Mouse (Mus musculus): ENCODE measurements around the gene Ndufb6. TPM values are rescaled to one million over a fixed set of nuclear protein-coding genes. Genes with fewer than 3 reads are reported as not detected.
A peak's percentile ranks its signal among the peaks of the same experiment; 100 is the strongest.

The Ndufb6 gene
- total and polyA plus RNA-seq, 3 experiments = 55.2 to 335 (median 173) TPM

DNA sequence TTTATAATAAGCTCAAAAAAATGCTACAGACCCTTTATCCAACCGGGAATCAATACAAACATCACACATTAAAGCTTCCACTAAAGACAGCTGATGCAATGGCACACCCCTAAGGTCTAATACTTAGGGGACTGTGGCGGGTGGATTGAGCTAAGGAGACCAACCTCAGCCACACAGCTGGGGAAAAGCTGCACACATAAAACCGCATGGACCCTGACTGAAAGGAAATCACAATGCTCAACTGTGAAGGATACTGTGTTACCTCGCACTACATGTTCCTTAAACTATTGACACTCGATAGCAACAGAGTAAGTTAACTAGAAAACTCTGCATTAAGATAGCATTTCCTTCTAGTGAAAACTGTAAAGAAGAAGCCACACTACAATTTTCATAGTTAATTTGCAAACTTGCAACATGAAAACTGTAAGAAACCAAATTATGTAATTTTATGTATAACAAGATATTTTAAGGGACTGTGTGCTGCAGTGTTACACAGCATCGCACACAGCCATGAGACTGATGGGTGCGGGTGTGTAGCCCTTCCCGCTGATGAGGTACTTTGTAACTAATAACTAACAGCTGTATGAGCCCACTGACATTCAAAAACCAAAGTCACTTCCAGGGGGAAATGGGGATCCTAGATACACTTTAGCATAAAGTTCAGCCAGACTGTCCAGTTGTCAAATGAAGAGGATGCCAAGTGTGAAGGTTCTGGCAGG is 24.7 kb downstream of the Ndufb6 start:
- DNase-seq = no peak

DNA sequence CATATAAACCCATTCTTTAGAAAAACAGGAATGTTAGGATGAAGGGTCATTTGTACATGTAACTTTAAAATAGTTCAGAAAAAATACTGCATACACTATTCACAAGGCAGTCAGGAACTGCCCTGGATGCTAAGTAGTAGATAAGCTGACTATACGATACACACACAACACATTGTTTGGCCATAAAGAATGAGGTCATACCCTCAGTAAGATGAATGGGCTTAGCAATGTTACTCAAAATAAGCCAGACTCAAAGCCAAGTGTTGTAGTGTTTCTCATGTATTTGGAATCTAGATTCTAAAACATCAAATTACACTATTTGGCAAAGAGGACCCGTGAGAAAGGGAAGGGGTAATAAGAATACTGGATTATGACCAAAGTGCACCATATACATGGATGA is 25.5 kb downstream of the Ndufb6 start:
- no peak for DNase-seq

DNA sequence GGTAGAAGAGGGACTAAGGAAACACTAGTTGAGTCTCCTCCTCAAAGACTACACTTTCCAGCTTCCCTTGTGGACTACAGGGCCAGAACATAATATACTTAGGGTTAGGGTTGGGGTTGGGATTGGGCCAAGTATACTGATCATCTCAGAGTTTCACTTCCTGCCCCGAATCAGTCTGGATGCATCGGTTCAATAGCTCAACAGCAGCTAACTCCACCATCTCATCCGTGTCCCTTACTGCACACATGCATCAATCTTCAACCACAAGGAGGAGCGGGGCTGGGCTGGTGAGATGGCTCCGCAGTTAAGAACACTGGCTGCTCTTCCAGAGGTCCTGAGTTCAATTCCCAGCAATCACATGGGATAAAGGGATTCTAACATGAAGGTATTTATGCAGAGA is 28.2 kb downstream of the Ndufb6 start:
- no peak for DNase-seq

DNA sequence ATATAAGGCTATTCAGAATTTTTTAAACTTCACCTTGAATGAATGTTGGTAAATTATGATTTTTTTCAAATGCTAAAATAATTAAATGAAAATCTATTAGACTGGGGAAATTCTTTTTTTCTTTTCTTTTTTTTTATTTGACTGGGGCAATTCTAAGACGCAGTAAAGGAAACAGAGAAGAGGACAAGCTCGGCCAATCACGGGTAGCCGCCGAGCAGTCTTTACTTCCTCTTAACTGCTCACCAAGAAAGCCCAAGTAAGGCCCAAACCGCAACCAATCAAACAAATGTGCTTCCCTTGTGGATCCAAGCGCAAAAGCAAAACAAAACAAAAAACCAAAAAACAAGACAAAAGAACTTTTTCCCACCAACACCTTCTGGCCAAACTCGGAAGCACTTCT is 35.2 kb downstream of the Ndufb6 start:
- DNase-seq = no peak

DNA sequence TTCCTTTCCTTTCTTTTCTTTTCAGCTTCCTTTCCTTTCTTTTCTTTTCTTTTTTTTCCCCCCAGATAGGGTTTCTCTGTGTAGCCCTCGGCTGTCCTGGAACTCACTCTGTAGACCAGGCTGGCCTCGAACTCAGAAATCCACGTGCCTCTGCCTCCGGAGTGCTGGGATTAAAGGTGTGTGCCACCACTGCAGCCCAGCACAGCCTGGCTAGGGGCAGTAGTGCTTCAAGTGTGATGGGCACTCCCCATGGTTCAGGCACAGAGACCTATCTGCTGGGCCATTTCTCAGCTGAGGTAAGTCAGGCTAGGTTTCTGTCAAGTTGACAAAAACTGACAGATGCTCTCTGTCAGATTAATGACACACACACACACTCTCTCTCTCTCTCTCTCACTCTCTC is 36.2 kb downstream of the Ndufb6 start:
- DNase-seq = no peak

DNA sequence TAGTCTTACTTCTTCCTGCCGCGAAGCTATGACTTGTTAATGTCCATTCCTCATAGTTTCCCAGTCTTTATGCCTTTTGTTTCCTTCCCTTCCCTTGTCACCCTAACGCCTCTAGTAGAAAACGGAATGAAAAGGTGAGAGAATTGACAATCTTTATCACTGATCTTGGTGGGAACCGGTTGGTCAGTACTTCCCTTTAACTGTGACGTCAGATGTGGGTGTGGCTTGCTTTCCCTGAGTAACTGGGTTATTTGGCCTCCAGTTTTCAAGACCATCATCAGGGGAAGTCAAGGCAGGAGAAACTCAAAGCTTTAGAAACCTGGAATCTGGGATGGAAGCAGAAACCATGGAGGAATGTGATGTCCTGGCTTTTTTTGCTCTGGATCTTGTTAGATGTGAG is 37.3 kb downstream of the Ndufb6 start:
- no peak for DNase-seq

DNA sequence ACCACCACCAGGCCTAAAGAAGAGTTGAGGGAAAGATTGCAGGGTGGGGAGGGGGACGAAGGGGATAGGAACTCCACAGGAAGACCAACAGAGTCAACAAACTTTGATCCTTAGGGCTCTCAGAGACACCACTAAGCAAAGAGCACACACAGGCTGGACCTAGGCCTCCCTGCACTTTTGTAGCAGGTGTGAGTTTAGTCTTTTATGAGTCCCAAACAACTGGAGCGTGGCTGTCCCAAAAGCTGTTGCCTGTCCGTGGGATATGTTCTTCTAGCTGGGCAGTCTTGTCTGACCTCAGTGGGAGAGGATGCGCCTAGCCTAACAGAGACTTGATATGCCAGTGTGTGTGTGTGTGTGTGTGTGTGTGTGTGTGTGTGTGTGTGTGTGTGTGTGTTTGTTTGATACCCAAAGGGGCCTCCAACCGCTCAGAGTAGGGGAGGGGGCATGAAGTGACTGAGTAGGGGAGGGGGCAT is 38.9 kb downstream of the Ndufb6 start:
- peak; percentile 10 for DNase-seq

DNA sequence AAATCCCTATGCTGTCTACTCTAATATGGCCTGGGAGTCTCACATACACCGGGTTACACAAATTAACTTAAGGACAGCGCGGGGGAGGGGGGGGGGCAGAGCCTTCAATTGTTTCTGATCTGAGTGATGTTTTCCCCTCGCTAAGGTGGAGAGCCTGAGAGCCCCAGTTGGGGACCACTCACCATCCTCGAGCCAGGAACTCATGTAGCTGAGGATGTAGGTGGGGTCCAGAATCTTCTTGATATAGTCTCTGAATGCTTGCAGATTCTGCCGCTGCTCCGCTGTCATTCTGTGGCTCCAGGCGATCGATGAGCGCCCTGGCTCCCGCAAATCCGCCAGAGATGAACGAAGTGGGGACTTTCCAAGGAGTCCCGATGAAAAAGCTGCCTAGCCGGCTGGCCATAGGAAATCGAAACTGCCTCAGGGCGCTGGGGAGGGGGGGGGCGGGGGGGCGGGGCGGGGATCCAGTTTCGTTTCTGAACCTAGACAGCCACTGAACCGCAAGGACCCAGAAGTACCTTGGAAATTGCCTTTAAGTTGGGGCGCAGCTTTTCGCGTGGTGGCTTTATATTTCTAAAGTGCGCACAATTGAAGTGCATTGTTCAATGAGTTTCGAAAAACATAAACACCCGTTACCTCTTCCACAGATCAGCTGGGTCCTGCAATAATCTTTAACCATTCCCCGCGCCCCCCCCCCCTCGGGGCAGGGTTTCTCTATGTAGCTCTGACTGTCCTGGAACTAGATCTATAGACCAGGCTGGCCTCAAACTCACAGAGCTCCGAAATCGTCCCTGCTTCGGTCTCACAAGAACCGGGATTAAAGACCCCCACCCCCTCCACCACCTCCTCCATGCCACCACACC is 39.6 kb downstream of the Ndufb6 start, which contains the start of gene Ddx58:
TSS of gene Ddx58 (minus strand) at position 420 of the 863 bp plus-strand sequence.
- peak; percentile 63 for DNase-seq

DNA sequence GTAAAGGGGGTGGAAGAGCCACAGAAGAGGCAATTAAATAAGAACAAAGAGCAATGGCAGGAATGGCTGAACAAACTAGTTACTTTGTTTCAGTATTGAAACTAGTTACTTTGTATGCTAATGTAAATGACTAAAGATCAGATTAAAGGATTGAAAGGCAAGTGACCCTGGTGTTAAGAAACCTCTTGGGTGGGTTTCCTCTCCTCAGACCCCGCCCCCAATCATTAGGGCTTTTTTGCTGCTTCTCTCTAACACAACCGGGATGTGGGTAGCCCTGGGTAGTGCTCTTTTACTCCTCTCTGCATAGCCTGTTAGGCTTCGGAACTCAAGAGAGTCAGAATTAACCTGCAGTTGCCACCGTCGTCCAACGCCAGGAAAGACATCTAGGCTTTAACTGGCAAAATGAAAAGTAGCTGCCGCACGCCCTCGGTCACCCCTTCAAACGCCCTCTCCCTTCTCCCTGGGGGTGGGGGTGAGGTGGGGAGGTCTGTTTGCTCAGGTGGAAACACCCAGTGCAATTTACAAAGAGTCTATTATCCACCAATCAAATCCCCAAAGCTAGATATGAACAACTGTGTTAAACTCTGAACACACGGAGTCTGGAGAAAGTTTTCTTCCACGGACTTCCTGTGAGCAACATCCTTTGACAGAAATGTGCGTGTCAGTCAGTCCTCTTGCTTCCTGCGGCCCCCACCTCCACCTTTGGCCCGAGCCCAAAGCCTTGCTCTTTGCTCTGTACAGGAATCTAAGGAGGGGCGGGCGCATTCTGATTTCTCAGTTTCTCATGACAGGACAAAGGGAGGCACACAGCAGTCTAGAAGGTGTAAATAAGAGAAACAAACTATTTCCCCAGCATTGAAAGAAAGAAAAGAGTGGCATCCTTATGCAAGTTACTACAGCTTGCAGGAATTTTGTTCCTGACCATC is 40.5 kb downstream of the Ndufb6 start:
- DNase-seq = peak; percentile 87

DNA sequence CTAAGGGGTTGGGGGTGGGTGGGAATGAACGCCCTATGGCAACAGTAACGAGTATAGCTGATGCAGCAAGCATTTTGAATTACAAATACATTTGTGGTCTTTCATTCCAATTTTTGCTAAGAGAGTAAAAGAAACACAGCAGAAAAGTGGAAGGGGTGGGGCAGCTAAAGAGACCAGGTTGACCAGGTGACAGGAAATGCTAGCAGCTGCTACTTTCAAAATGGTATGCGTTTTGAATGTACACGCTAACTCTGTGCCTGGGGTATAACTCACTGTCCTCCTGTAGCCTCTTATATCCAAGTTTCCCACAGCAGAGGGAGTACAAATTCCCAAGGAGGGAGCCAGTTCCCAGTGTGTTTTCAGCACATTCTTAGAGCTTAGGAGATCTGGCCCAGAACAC is 42.4 kb downstream of the Ndufb6 start:
- DNase-seq = no peak

DNA sequence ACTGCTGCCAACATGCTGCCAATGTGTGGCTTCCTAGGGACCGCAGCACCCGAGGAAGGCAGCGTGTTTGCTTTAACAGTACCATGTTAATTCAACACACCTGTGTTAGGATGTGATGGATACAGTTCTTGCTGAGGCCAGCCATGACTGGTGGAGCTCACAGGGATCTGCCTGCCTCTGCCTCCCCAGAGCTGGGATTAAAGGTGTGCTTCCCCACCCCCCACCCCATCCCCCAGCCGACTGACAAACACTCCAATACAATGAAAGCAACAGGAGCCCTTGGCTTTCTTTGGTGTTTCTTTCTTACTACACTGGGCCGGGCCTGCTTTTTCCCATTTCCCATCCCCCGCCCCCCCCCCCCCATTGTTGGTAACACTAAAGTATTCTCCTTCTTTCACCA is 45.0 kb downstream of the Ndufb6 start:
- no peak for DNase-seq

DNA sequence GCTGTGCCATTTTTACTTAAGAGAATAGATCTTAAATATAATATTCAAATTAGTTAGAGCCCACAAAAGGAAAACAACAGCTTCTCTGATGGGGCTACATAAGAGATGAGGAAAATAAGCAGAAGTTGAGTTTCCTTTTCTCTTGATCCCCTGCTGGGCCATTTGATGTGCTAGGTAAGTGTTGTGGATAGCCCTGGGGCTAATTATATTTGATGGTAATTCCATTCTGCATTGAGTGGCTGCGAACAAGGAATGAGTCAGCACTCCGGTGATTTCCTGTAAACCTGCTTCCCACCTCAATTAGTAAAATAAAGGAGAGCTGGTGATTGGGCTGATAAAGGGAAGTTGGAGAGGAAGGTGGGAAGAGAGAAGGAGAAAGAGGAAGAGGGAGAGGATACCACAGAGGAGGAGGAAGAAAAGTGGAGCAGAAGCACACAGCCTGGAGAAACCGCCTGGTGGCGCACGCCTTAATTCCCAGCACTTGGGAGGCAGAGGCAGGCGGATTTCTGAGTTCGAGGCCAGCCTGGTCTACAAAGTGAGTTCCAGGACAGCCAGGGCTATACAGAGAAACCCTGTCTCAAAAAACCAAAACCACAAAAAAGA is 46.1 kb downstream of the Ndufb6 start:
- no peak for DNase-seq

DNA sequence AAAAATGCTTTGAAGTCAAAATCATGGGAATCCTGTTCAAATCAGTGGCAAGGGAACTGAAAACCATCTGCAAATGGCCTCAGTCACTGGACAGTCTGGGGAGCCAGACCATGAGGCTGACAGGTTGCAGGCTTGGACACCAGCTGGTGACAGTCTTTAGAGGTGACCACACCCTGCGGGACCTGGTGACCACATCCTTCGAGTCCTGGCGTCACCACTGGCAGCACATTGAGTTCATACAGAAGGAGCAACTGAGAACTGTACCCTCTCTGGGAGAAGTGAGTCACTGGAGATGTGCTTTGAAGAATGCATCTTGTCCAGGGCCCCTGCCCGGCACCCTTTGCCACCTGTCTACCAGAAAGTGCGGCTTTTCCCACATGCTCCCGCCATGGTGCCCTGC is 49.5 kb downstream of the Ndufb6 start:
- DNase-seq = no peak

DNA sequence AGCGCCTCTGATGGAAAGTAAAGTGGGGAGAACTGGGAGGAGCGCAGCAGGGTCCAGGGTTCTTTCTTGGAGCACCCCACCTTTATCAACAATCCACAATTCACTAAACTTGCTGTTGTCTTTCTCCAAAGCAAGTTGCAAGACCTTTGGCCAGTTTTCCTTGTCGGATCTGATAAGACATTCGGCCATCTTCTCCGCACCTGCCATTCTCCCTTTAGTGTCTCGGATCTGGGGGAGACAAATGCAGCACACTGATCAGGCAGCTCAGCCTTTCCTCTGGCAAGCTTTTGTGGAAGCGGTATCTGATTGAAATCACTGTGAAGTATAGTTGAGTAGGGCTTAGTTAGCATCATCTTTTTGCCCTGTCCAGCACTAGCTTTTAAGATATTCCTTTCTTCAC is 51.3 kb downstream of the Ndufb6 start:
- no peak for DNase-seq

DNA sequence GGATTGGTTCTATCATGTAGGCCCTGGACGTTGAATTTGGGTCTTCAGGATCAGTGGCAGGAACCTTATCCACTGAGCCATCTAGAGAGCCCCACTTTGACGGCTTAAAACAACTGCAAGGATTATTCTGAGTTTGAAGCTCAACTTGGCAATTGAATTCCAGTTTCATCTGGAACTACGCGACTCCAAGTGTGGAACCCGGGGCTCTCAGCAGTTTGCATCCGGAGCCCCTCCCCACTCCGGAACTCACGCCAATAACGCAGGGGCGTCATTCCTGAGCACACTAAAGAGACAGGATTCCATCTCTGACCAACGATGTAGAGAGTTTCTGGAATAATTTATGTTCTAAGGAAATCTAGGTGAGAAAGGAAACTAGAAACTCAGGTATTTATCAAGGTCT is 52.1 kb downstream of the Ndufb6 start:
- DNase-seq = no peak

DNA sequence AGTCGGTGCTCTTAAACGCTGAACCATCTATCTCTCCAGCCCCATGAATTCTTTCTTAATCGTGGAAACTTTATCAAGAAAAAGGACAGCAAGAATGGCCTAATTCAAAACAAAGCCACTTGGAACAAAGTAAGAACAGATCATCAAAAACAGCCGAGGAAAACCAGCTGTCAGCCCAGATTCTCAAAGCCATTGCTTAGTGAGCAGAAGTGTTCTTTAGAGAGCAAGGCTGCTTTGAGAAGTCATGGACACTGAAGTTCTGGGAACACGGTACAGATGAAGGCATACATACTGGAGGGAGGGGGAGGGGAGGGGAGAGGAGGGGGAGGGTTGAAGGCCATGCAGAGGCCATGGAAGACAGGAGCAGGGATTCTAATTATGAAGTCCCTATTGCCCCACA is 53.1 kb downstream of the Ndufb6 start:
- DNase-seq = no peak

DNA sequence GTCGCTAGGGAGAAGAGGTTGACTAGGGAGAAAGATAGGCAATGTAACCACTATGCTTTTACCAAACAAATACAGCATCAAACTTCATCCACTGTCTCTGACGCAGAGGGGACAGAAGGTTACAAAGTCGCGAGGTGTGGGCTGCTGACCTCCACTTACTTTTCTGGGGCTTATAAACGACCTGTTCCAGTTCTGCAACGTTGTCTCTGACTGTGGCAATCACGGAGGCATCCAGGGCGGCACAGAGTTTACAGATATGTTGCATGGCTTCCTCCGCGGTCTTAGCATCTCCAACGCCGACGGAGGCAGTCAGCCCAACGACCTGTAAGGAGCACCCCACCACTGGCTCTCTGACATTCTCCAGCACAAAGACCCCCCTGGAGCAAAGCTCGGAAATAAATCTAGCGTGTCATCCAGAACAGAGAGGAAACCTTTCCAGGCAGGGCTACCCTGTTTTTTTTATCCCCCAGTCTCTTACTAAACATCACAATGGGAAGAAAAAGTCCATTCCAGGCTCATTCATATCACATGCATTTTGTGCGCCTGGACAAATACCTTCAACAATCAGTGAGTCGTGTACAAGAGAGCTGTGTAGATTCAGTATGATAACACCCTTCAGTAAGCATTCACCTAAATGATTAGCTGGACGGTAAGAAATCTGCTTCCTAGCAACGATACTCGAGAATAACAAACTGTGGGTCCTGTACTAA is 57.2 kb downstream of the Ndufb6 start:
- no peak for DNase-seq

DNA sequence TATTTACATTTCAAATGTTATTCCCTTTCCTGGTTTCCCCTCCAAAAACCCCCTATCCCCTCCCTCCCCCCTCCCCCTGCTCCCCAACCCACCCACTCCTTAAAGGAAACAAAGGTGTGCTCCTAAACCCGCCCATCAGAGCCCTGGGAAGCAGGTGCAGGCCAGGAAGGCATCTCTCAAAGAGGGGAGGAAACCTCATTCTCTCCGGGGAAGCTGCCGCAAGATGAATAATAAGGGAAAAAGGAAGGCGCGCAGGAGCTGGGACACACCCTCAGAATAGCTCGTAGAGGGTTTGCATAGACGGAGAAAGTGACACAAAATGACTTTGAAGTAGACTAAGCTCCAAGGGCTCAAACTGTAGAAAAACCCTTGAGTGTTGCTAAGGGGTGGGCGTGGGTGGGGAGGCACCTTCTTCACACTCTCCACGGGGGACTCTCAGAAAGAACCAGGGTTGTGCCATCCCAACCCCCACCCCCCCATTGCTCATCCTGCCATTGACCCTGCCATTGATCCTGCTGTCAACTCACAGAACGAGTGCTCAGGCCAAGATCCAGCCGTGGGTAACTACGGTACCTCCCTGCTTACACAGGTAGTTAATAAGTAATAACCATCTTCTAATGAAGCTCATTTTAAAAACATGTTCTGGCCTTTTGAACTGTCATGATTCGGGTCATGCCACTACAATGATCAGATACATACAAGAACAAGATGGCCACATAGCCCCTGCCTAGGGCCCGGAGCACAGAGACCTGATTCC is 58.0 kb downstream of the Ndufb6 start:
- no peak for DNase-seq

All from adrenal gland, adult 2 months (tissue).